Mouse (Mus musculus) spleen, postnatal 14 days (tissue): ENCODE data around the gene Unc45a.

Source experiments
- DNase-seq, 2 experiments: peaks; one replicate each; pipeline ENCODE4 v3.0.0; 2021 to 2022; ENCODE audit warnings: low spot score in 2 of 2

Unc45a gene

GRCm38 (mm10) chr7:80368009-80368408, 27.2 kb upstream of the Unc45a start:
- no peak for DNase-seq

- DNase-seq = no peak
These were observed 26.4 kb upstream of the Unc45a start for GRCm38 (mm10) chr7:80367232-80367631.

GRCm38 (mm10) chr7:80365759-80366158, 25.0 kb upstream of the Unc45a start:
- no peak for DNase-seq

GRCm38 (mm10) chr7:80360435-80360834, 19.6 kb upstream of the Unc45a start:
- DNase-seq = no peak

GRCm38 (mm10) chr7:80358039-80358438, 17.2 kb upstream of the Unc45a start:
- no peak for DNase-seq

- no peak for DNase-seq
These were observed 16.4 kb upstream of the Unc45a start for GRCm38 (mm10) chr7:80357156-80357555.

GRCm38 (mm10) chr7:80356351-80356750, 15.5 kb upstream of the Unc45a start:
- DNase-seq = no peak

GRCm38 (mm10) chr7:80352920-80353319, 12.1 kb upstream of the Unc45a start:
- DNase-seq = no peak

- no peak for DNase-seq
These were observed 10.0 kb upstream of the Unc45a start for GRCm38 (mm10) chr7:80350808-80351207.

GRCm38 (mm10) chr7:80347670-80348586, 7.1 kb upstream of the Unc45a start:
- no peak for DNase-seq

- no peak for DNase-seq
These were observed 6.0 kb upstream of the Unc45a start for GRCm38 (mm10) chr7:80346830-80347229.

- DNase-seq = no peak
These were observed 5.4 kb upstream of the Unc45a start for GRCm38 (mm10) chr7:80346173-80346572.

- no peak for DNase-seq
These were observed 2.6 kb upstream of the Unc45a start for GRCm38 (mm10) chr7:80343270-80344018.

GRCm38 (mm10) chr7:80342858-80343257, 2.1 kb upstream of the Unc45a start, which contains the start of gene Hddc3:
Hddc3 (plus strand) TSS chr7:80343104.
- DNase-seq = peak; percentile 87 to 95

- no peak for DNase-seq
These were observed 988 bp upstream of the Unc45a start for GRCm38 (mm10) chr7:80341793-80342192.

- peak; percentile 96 to 98 for DNase-seq
These were observed 794 bp downstream of the Unc45a start for GRCm38 (mm10) chr7:80339793-80340628.

- peak in 1 of 2 experiments; percentile 21 for DNase-seq
These were observed 1.4 kb downstream of the Unc45a start for GRCm38 (mm10) chr7:80339371-80339770.

GRCm38 (mm10) chr7:80336932-80337331, 3.9 kb downstream of the Unc45a start:
- DNase-seq = no peak

GRCm38 (mm10) chr7:80334848-80335247, 6.0 kb downstream of the Unc45a start:
- DNase-seq = no peak

- DNase-seq = no peak
These were observed 9.4 kb downstream of the Unc45a start for GRCm38 (mm10) chr7:80331433-80331832.

GRCm38 (mm10) chr7:80330278-80330677, 10.5 kb downstream of the Unc45a start:
- no peak for DNase-seq

GRCm38 (mm10) chr7:80326076-80326475, 14.7 kb downstream of the Unc45a start:
- no peak for DNase-seq
